Comparison of ENCODE assay signal across 12 mouse cellular contexts in genomic region chr19:43695514-43695964, GRCm38 (mm10). TPM values are rescaled to one million over a fixed set of nuclear protein-coding genes. Genes with fewer than 3 reads are reported as not detected.
DNase-seq lines count a peak whose midpoint lies in the region; ATAC-seq and TF ChIP-seq lines count a peak whose summit lies in the region.
"Had no signal": no experiment of that assay in that cellular context is flagged by ENCODE, and none has a peak within 500 bp of the region (broad histone marks: within the 10 kb centered on the region; RNA-seq: fewer than 3 reads in every experiment).

No protein-coding gene starts in this region.

- H3K27ac ChIP-seq in left cerebral cortex, adult 2 months = peak overlapping the region; percentile 17; the same call in 1 of the 2 replicates
- peak overlapping the region; percentile 94 for H3K27ac ChIP-seq in intestine, postnatal 0 days (ENCODE audit: low read depth, low read length)
- H3K27ac ChIP-seq: liver, embryonic 14.5 days had no signal

- H3K4me1 ChIP-seq in intestine, postnatal 0 days (replicated peaks; ENCODE audit: control insufficient read depth, insufficient read depth, low read length) = 0 out of 2 replicates have a peak, but pooled peaks cover 4% of the 10 kb centered on the region

- 0 out of 2 replicates have a peak overlapping the region, but pooled peaks have one; percentile 4 for H3K4me2 ChIP-seq in intestine, postnatal 0 days (replicated peaks; ENCODE audit: low read depth)

- no peaks in the 10 kb centered on the region for H3K27me3 ChIP-seq in intestine, postnatal 0 days (replicated peaks; ENCODE audit: control insufficient read depth, insufficient read depth, low read length)

- peaks cover 17% of the 10 kb centered on the region; the same call in 1 of the 2 replicates for H3K36me3 ChIP-seq in intestine, postnatal 0 days (ENCODE audit: control insufficient read depth, insufficient read depth)

- H3K9ac ChIP-seq in intestine, postnatal 0 days (ENCODE audit: low read depth, low read length) = no peak overlapping the region
- H3K9ac ChIP-seq: liver, embryonic 14.5 days had no signal

- 21% methylated on average over 10 of the region's 10 CpGs for WGBS in intestine, postnatal 0 days

- intact Hi-C loops in left cerebral cortex, adult 2 months (cut with DNase I) = no loop called here
- intact Hi-C loops in left cerebral cortex, postnatal 36 days (cut with DNase I) = no loop called here

- no peaks in the 10 kb centered on the region for H3K9me3 ChIP-seq in intestine, postnatal 0 days (ENCODE audit: control insufficient read depth)
- H3K9me3 ChIP-seq: forebrain, embryonic 10.5 days had no signal

- no peak for DNase-seq in left cerebral cortex, adult 2 months (ENCODE audit: extremely low spot score in 1 of 2, low spot score in 2 of 2)
- no peak for DNase-seq in left cerebral cortex, postnatal 36 days (ENCODE audit: low spot score in 2 of 2)
- DNase-seq in NIH3T3 (ENCODE audit: low read depth) = peak; percentile 46
- DNase-seq in MN1 (ENCODE audit: low spot score) = no peak
- no peak for DNase-seq in layer of hippocampus, postnatal 36 days
- DNase-seq in cerebellum, adult 9-11 months = no peak
- DNase-seq: cerebellum, adult 8-10 months; gastrocnemius, postnatal 36 days; lung, postnatal 10 days had no signal

- peak; percentile 84 for ATAC-seq in intestine, postnatal 0 days

- no peak overlapping the region for H3K4me3 ChIP-seq in left cerebral cortex, adult 2 months
- no peak overlapping the region for H3K4me3 ChIP-seq in intestine, postnatal 0 days (ENCODE audit: low read depth, low read length)
- H3K4me3 ChIP-seq: forebrain, embryonic 10.5 days had no signal

- TF ChIP-seq CTCF in left cerebral cortex, adult 2 months (IDR thresholded peaks at IDR 0.05) = no peak
- TF ChIP-seq CTCF in intestine, postnatal 0 days (IDR thresholded peaks at IDR 0.05; ENCODE audit: low read depth) = no peak

RNA-seq across cellular contexts. Expression of gene Entpd7, which starts 6.1 kb away (rescaled TPM):
- total RNA-seq in left cerebral cortex, adult 2 months (2021) = 10 to 100 TPM; 21.7 to 22.4 TPM
- total RNA-seq in left cerebral cortex, postnatal 36 days (2021) = 10 to 100 TPM; 22.5 to 23.3 TPM
- polyA plus RNA-seq in intestine, postnatal 0 days (2015; fragmentation: Nextera tagmentation; extraction: Ambion mirVana) = 61.5 and 65.2 TPM in 2 replicates
- 10 to 100 TPM; 20.1 to 21.6 TPM for total RNA-seq in layer of hippocampus, postnatal 36 days (2021)

RNA-seq across cellular contexts. Expression of gene Slc25a28, which starts 20.9 kb away (rescaled TPM):
- total RNA-seq in left cerebral cortex, adult 2 months (2021) = 10 to 100 TPM; 43.3 to 46.3 TPM
- total RNA-seq in left cerebral cortex, postnatal 36 days (2021) = 10 to 100 TPM; 39.2 to 39.9 TPM
- 20.6 and 20.7 TPM in 2 replicates for polyA plus RNA-seq in intestine, postnatal 0 days (2015; fragmentation: Nextera tagmentation; extraction: Ambion mirVana)
- 10 to 100 TPM; 43.3 to 43.6 TPM for total RNA-seq in layer of hippocampus, postnatal 36 days (2021)

RNA-seq across cellular contexts. Expression of gene Cutc, which starts 57.3 kb away (rescaled TPM):
- 1 to 10 TPM; 6.1 to 6.9 TPM for total RNA-seq in left cerebral cortex, adult 2 months (2021)
- 1 to 10 TPM; 5.7 to 5.9 TPM for total RNA-seq in left cerebral cortex, postnatal 36 days (2021)
- polyA plus RNA-seq in intestine, postnatal 0 days (2015; fragmentation: Nextera tagmentation; extraction: Ambion mirVana) = 21.2 and 23.2 TPM in 2 replicates
- 1 to 10 TPM; 4.6 to 8.8 TPM for total RNA-seq in layer of hippocampus, postnatal 36 days (2021)

RNA-seq across cellular contexts. Expression of gene Cox15, which starts 57.3 kb away (rescaled TPM):
- total RNA-seq in left cerebral cortex, adult 2 months (2021) = 10 to 100 TPM; 13.9 to 15.5 TPM
- total RNA-seq in left cerebral cortex, postnatal 36 days (2021) = 10 to 100 TPM; 13.3 to 17.1 TPM
- 15.3 and 16.8 TPM in 2 replicates for polyA plus RNA-seq in intestine, postnatal 0 days (2015; fragmentation: Nextera tagmentation; extraction: Ambion mirVana)
- total RNA-seq in layer of hippocampus, postnatal 36 days (2021) = 10 to 100 TPM; 15.1 to 17.9 TPM
